Mouse (Mus musculus) megakaryocyte, embryonic 14.5 days (primary cell): ENCODE measurements at regions not wholly inside any gene's neighbourhood (a gene's known extent, or its start where the extent isn't known, plus 50 kb on each side); places are given as distances from the start of the nearest gene placed in this dataset.

Experiments used
- FLI1 ChIP-seq: IDR thresholded peaks from 2 replicates; pipeline ENCODE4 v1.6.1; 2012; ENCODE audit warnings: low read length, inconsistent platforms, mixed read lengths
- GATA1 ChIP-seq: IDR thresholded peaks from 3 replicates; pipeline ENCODE4 v1.6.1; 2012; ENCODE audit warnings: mixed read lengths, low read length, inconsistent platforms, borderline replicate concordance

GRCm38 (mm10) chr14:25396990-25397531, 61.9 kb upstream of the Zmiz1 start:
- TF ChIP-seq GATA1 (no peak), FLI1 (no peak)
